Mouse (Mus musculus) lung, postnatal 4 days (tissue): ENCODE results near the gene Trim33.
A peak's percentile ranks its signal among the peaks of the same experiment; 100 is the strongest.

Experiments
- DNase-seq, 2 experiments: peaks; one replicate each; pipeline ENCODE4 v3.0.0; 2021

Gene Trim33

DNA sequence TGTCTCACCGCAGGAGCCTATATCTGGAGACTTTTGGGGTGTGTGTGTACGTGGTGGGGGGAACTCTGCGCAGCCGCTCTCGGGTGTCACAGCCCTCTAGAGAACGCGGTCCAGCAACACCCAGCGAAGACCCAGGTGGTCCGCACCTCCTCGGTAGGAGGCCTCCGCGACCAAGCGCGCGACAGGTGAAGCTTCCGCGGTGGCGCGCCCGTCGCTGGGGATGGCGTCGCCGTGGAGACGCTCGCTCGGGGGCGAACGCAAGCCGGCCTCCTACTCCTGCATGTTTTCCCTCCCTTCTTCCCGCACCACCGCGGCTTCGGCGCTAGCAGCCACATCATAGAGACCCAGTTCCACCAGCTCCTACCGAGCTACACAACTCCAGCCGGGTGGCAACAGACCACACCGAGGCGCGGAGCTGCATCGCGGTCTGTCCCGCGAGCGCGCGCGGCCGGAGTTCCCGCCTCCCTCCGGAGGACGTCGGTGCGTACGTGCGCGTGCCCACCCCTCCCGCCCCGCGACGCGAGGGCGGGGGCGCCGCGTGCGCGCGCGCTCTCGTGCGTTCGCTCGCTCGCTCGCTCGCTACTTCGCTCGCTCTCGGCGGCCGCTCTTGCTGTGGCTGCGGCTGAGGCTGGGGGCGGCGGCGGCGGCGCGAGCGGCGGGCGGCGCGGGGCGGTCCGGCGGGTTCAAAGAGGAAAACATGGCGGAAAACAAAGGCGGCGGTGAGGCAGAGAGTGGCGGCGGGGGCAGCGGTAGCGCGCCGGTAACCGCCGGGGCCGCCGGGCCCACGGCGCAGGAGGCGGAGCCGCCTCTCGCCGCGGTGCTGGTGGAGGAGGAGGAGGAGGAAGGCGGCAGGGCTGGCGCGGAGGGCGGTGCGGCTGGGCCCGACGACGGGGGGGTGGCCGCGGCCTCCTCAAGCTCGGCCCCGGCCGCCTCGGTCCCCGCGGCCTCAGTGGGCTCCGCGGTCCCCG, at the start of gene Trim33:
Trim33 (plus strand) TSS at position 112 of the 968 bp plus-strand sequence.
- DNase-seq = peak; percentile 91 to 95

DNA sequence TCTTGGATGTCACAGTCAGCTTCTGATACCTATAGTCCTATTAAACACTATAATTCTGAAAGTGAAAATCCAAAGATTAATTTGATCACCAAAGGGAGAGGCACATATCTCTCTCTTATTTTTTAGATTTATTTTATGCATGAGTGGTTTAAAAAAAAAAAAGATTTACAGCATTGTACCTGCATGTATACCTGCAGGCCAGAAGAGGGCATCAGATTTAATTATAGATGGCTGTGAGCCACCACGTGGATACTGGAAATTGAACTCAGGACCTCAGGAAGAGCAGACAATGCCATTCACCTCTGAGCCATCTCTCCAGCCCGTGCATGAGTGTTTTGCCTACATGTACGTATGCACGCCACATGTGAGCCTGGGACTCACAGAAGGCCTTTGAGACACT, 46.7 kb upstream of the Trim33 start:
- DNase-seq = no peak

DNA sequence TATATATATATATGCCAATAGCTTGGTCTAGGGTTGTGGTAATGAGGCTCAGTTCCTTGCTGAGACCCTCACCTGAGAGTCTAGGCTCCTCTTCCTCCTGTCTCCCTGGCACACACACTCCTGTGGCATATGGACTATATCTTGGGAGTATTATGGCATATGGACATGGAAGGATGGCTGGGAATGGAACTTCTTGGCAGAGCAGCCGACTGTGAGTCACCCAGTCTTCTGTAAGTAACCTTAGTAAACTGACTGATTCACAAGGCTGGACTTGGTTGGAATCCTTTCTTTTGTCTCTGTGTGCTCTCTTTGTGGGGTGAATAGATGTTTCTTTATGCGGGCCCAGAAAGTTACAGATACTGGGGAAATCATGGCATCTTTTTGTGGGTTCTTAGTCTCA, 37.6 kb upstream of the Trim33 start:
- no peak for DNase-seq

DNA sequence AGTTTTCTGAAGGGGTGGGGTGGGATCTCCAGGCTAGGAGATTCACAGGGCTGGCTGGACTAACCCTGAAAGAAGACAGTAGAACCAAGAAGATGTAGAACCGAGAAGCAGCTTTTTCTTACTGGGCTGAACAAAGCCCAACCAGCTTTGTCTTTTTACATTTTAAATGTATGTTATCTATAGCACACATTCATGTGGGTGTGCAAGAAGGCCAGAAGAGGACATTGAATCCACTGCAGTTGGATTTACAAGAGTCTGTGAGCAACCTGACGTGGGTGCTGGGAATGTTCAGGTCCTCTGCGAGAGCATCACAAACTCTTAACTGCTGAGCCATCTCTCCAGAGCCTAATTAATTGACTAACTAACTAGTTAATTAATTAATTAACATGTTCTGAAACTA, 36.9 kb upstream of the Trim33 start:
- no peak for DNase-seq

DNA sequence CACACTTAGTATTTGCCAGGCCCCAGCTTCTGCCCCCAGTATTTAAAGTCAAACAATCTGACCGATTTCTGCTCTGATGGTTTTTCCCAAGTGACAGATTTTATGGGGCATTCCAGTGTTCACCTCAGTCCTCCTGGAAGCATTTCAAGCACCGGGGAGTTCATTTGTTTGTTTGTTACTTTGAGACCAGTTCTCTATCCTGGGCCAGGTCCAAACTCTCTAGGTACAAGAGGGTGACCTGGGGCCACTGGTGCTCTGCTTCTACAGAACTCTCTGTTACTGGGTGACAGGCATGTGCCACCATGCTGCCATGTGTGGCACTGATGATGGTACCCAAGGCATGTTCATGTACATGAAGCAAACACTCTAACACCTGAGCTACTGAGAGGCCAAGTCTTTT, 35.6 kb upstream of the Trim33 start:
- no peak for DNase-seq

DNA sequence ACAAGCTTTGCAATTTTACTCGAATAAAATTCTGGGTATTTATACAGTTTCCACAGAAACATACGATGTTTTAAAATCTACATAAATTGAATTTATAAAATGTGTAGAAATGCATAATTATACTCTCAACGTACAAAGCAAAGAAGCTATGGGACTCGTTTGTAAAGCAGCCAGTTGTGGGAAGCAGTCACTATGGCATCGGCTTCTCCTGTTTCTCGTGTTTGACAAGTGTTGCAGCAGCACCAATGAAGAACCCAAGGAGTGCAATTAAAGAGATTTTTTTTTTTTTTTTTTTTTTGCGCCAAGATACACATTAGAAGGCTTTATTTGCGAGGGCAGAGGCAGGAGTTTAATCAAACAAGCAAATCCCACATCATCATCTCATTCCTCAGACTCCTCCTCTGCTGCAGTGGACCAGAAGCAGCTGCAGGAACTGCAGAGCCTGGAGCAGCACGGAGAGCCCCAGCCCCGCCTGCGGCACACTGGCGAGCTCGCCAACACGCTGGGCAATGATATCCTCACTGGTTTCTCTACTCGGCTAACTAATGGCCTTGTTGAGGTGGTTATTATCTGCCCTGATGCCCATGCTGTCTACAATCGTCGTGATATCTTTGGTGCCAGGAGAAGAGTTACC, 32.3 kb upstream of the Trim33 start:
- peak in 1 of 2 experiments; percentile 24 for DNase-seq

DNA sequence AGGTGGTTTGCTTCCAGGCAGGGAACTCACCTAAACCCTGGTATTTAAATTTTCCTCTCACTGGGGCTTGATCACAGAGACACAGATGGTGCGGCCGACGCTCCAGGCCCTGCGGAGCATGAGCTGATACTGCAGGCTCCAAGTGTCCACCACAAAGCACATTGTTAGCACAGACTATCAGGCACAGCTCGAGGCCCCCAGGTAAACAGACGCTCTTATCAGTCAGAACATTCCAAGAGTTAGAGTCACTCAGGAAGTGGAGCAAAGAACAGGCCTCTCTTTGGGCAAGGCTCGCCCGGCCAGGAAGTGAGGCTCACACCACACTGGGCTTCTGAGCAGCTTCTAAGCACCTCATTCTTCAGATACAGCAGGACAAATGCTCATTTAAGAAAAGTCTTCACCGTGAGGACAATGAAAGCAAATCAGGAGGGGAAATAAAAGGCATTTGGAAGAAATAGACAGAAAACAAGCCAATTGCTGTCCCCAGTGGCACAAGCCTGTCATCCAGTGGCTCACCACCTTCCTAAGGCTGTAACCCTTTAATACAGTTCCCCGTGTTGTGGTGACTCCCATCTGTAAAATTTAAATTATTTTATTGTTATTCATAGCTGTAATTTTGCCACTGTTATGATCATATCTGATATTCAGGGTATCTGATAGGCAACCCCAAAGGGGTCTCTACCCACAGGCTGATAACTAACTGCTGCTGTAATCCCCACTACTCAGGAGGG, 22.8 kb upstream of the Trim33 start:
- peak; percentile 30 to 58 for DNase-seq

DNA sequence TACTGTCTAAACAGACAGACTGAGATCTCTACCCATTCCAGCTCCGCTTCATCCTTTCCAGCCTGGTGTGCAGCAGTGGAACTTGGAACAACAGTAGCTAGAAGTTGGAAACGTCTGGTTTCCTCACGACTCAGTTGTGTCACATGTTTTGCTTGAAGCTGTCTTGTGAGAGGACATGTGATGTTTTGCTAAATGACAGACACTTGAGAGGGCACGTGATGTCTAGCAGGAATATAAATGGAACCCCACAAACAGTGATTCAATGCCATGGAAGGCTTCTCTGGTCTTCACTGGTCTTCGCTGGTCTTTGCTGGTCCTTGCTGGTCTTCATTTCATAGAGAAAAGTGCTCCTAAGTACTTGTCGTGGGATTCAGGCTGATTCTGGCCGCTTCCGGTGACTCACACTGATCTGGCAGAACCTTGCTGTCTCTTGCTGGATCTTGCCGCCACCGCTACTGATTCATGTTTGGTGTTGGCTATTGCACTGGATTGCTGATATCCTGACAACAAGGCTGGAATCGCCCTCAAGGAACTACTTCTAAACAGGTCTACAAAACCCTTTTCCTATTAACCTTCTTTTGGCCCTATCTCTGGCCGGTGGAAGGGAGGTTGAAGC, 16.2 kb upstream of the Trim33 start:
- no peak for DNase-seq

DNA sequence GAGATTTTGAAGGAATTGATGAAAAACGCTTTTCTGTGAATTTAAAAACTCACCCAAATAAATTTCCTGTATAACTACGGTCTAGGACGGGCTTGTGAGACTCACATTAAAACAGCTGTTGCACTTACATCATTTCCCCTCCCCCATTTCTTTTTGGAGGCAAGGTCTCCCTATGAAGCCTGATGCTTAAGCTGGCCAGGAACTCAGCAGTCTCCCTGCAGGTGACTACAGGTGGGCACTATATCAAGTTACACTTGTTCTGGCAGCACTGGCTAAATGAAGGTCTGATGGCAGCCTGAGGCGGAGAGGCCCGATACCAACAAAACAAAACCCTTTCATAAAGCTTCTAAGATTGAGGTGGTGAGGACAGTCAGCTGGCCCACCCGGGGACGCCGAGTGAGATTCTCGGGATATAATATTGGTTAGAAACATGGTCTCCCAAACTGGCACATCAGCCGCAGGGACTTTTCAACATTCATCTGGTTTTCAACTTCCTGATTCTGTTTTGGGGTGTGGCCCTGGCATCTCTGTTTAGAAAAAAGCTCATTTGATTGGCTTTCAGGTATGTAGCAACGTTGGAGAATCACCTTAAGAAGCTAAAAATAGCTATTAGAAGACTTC, 422 bp upstream of the Trim33 start:
- no peak for DNase-seq

DNA sequence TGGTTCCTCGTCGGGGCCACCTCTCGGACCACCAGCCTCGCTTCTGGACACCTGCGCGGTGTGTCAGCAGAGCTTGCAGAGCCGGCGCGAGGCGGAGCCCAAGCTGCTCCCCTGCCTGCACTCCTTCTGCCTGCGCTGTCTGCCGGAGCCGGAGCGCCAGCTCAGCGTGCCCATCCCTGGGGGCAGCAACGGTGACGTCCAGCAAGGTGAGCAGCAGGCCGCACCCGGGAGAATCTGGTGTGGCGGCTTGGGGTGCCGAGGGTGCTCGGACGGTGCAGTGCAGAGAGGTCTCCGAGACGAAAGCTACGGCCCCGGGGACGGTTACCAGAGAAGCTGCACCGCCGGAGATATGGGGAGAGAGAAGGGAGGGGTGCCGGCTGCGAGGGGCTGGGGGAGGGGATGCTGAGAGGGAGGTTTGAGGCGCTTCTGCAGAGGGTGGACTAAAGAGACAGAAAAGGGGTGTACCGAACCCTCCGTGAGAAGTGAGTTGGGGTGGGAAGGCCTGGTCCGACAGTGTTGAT, 1.2 kb downstream of the Trim33 start:
- DNase-seq = peak; percentile 56 to 63

DNA sequence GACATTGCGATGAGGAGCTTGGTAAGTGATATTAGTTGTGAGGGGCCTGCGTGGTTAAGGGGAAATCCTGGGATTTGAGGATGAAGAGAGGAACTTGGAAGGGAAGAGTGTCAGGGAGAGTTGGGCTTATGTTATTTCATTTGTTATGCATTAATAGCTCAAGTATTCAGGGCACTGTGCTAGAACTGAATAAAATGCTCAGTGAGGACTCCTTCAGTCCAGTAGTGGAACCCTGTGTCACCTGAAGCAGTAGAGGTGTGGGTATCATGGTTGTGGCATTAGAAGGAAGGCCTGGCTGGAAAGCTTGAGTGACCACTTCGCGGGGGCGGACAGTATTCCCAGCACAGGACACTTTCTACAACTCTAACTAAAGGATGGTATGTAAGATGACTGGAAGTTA, 1.8 kb downstream of the Trim33 start:
- no peak for DNase-seq

DNA sequence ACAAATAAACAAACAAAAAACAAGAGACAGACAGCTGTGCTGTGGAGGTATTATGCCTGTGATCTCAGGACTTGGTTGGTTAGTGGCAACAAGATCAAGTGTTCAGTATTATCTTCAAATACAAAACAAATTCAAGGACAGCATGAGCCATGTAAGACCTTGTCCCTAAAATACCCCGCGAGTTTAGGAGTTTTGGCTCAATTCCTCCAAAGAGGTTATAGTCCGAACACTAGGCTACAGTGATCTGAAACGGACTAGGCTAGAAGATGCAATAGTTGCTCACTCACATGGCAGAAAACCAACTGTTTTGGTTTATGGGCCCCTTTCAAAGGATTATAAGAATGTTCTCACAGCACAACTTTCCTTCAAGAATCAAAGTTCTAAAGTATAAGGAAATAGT, 9.7 kb downstream of the Trim33 start:
- DNase-seq = no peak

DNA sequence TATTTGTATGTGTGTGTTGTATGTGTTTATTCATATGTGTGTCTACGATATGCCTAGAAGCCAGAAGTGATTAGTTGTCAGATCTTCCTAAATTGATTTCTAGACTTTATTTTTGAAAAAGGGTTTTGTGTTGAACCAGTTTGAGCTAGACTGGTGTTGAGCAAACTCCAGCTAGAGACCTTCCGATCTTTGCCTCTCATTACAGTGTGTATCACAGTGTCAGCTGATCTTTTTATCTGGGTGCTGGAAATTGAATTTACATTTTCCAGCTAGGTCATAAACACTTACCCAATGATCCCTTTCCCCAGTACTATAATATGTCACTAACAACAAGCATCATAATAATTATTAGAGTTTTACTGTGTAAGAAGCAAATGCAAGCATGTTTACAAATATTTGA, 12.0 kb downstream of the Trim33 start:
- DNase-seq = no peak

DNA sequence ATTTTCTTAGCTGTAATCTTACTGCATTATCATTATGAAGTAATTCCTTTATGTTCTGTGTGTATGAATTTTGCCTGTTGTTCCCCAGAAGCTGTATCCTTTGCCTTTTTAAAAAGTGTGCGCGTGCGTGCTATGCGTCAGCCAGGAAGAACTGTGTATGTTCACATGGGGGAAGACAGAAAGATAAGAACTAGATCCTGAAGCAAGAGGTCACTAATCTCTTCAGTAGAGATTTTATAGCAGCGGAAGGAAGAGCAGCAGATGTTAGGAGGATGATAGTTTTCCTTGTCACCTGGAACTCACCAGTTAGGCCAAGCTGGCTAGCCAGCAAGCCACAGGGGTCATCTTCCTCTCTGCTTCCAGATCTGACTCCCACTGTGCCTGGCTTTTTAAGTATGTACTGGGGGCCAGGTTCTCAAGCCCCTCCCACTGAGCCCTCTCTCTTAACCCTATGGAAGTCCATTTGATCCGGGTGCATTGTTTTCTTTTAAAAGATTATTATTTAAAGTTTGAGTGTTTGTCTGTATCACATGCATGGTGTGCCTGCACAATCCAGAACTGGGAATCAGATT, 26.4 kb downstream of the Trim33 start:
- no peak for DNase-seq

DNA sequence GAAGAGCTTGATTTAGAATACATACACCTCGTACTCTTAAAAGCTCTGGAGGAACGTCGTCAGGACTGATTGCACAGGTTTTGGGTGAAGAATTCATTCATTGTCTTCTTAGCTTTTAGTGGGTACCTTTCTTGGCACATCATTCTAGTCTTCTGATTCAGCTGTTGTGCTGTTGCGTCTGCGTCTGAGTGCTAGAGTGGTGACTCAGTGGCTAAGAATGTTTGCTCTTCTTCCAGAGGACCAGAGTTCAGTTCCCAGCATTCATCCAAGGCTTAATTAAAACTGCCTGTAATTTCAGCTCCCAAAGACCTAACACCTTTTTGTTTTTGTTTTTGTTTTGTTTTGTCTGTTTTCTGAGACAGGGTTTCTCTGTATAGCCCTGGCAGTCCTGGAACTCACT, 30.2 kb downstream of the Trim33 start:
- no peak for DNase-seq

DNA sequence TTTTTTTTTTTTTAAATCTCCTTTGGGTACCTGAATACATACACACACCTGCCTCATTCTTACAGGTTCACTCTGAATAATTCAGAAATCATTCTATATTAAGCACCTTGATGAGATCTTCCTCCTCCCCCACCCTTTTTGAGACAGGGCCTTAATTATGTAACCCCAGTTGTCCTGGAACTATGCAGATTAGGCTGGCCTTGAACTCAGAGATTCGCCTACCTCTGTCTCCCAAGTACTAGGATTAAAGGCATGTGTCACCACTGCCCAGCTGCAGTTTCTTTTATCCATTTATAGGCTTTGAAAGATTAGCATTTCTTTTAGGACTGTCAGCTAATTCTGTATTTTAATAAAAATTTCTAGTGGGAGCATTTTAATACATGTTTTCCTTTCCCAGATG, 30.7 kb downstream of the Trim33 start:
- no peak for DNase-seq

DNA sequence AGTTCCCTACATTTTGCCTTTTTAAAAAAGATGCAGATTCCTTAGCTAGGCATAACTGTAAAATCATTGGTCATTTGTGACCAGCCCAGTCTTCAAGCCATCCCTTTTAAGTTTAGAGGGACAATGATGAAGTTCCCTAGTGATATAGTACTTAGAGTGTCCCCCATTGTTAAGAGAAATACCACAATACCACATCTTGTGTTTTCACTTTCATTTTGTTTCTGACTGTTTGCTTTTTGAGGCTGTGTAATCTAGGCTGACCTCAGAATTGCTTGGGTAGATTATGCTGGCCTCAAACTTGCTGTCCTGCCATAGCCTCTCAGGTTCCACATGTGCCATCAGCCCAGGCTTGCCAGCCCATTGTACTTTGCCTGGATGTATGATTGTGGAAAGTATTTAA, 35.2 kb downstream of the Trim33 start:
- DNase-seq = no peak

DNA sequence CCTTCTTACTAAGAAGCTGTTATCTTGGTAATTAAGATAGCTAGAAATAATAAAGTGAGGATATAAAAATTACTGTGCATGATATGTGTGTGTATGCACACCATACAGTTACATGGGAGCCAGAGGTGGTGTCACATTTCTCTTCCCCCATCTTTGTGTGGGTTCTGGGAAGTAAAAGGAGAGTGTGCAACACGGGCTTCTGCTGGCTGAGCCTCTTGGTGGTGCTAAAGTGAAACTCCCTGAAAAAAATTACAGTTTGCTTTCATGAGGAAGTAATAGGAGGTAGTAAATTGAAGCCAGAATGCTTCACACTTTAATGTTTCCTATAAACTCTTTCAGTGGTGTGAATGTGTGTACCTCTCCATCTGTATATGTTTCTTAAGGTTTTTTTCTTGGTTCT, 56.3 kb downstream of the Trim33 start:
- DNase-seq = no peak

DNA sequence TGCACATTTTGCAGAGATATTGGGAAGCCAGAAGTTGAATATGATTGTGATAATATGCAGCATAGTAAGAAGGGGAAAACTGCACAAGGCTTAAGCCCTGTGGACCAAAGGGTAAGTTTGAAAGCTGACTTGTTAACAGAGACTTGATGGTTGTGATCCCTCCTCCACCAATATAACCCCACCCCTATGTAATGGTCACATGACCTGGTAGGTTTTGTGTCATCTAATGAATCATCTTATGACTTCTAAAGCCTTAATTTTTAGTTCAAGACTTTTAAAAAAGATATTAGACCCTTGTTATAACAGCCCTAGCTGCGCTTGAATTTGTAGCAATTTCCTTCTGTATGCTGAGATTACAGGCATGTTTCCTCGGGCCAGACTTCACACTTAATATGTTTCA, 67.6 kb downstream of the Trim33 start:
- DNase-seq = no peak

DNA sequence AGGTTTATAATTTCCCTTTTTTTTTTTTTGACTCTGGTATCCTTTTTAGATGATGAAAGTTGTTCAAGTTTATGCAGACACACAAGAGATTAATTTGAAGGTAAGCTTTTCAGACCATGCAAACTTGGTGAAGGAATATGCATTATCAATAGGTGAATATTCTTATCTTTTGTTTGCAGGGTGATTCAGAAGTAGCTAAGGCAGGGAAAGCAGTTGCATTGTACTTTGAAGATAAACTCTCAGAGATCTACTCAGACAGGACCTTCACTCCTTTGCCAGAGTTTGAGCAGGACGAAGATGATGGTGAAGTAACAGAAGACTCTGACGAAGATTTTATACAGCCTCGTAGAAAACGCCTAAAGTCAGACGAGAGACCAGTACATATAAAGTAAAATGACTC, 74.4 kb downstream of the Trim33 start:
- DNase-seq = no peak

DNA sequence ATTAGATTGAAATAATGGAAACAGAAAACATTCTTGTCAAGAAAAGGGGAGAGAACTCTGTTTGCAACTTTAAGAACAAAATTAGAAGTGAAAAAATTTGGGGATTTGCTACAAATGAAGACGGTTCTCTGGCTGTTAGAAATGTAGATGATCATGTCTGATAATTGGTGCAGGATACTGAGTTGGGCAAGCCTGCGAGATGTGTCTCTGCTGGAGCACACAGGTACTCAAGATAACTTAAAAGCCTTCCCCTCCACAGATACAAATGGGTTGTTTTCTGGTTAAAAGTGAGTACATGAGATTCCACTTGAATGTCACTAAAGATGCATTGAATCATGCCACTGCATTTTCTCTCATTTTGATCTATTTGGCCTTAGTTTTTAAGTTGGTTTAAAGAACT, 74.9 kb downstream of the Trim33 start:
- no peak for DNase-seq

DNA sequence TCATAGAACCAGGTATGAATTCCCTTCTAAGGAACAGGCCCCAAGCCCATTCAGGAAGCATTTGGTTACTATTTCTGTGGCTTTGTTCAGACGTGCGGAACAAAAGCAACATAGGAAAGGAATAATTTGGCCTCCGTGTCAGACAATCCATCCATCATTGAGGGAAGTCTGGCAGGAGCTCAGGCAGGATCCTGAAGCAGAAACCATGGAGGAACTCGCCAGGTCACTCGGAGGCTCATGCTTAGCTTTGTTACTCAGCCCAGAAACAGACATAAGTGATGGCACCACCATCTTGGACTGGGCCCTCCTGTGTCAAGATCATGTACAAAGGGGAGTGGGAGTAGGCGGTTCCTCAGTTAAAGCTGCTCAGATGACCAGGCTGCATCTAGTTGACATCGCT, 82.1 kb downstream of the Trim33 start:
- no peak for DNase-seq
